Mouse (Mus musculus): ENCODE results near the gene N4bp3. TPM values are rescaled to one million over a fixed set of nuclear protein-coding genes. Genes with fewer than 3 reads are reported as not detected.
"Not testable (repeated sequence)": the region's sequence is repeated elsewhere in the genome, so short reads cannot be mapped to it uniquely, and the experiment has no call there.

N4bp3 gene
- total RNA-seq, 4 experiments from 2014 or later, result 15.0 to 18.9 (median 15.7) TPM

- peak; percentile 67 to 72 for DNase-seq (ENCODE audit: low spot score in 2 of 2)
Observed at GRCm38 (mm10) chr11:51629651-51630314, 20.9 kb downstream of the N4bp3 start.

GRCm38 (mm10) chr11:51627907-51628306, 22.7 kb downstream of the N4bp3 start:
- DNase-seq (ENCODE audit: low spot score in 2 of 2), result no peak

GRCm38 (mm10) chr11:51627425-51627824, 23.2 kb downstream of the N4bp3 start:
- peak; percentile 57 to 58 for DNase-seq (ENCODE audit: low spot score in 2 of 2)

- no peak for DNase-seq (ENCODE audit: low spot score in 2 of 2)
Observed at GRCm38 (mm10) chr11:51625187-51625820, 25.3 kb downstream of the N4bp3 start.

GRCm38 (mm10) chr11:51622971-51623491, 27.6 kb downstream of the N4bp3 start:
- peak; percentile 57 to 75 for DNase-seq (ENCODE audit: low spot score in 2 of 2)

- no peak for DNase-seq (ENCODE audit: low spot score in 2 of 2)
Observed at GRCm38 (mm10) chr11:51621776-51622175, 28.9 kb downstream of the N4bp3 start.

GRCm38 (mm10) chr11:51620084-51620483, 30.6 kb downstream of the N4bp3 start:
- no peak for DNase-seq (ENCODE audit: low spot score in 2 of 2)

- peak; percentile 93 to 95 for DNase-seq (ENCODE audit: low spot score in 2 of 2)
Observed at GRCm38 (mm10) chr11:51619409-51620060, 31.1 kb downstream of the N4bp3 start, which contains the start of gene Nhp2. Nhp2 (plus strand) TSS chr11:51619735.

GRCm38 (mm10) chr11:51618894-51619408, 31.7 kb downstream of the N4bp3 start:
- no peak for DNase-seq (ENCODE audit: low spot score in 2 of 2)

- DNase-seq (ENCODE audit: low spot score in 2 of 2), result peak in 1 of 2 experiments; percentile 70
Observed at GRCm38 (mm10) chr11:51617693-51618092, 32.9 kb downstream of the N4bp3 start.

- DNase-seq (ENCODE audit: low spot score in 2 of 2), result not testable (repeated sequence)
Observed at GRCm38 (mm10) chr11:51616113-51616512, 34.5 kb downstream of the N4bp3 start.

- DNase-seq (ENCODE audit: low spot score in 2 of 2), result no peak
Observed at GRCm38 (mm10) chr11:51615601-51616000, 35.0 kb downstream of the N4bp3 start.

- no peak for DNase-seq (ENCODE audit: low spot score in 2 of 2)
Observed at GRCm38 (mm10) chr11:51615129-51615528, 35.5 kb downstream of the N4bp3 start.

GRCm38 (mm10) chr11:51614256-51614655, 36.4 kb downstream of the N4bp3 start:
- DNase-seq (ENCODE audit: low spot score in 2 of 2), result no peak

GRCm38 (mm10) chr11:51609940-51610339, 40.7 kb downstream of the N4bp3 start:
- DNase-seq (ENCODE audit: low spot score in 2 of 2), result not testable (repeated sequence)

GRCm38 (mm10) chr11:51609266-51609909, 41.3 kb downstream of the N4bp3 start:
- DNase-seq (ENCODE audit: low spot score in 2 of 2), result no peak

- no peak for DNase-seq (ENCODE audit: low spot score in 2 of 2)
Observed at GRCm38 (mm10) chr11:51607096-51607738, 43.4 kb downstream of the N4bp3 start.

- peak; percentile 97 to 99 for DNase-seq (ENCODE audit: low spot score in 2 of 2)
Observed at GRCm38 (mm10) chr11:51606447-51607095, 44.1 kb downstream of the N4bp3 start, which contains the start of gene Hnrnpab. Hnrnpab (minus strand) TSS chr11:51606847.

GRCm38 (mm10) chr11:51605602-51606446, 44.8 kb downstream of the N4bp3 start:
- DNase-seq (ENCODE audit: low spot score in 2 of 2), result peak; percentile 58 to 78

Data from layer of hippocampus, adult 8-10 months (tissue).